Mouse (Mus musculus) neural tube, embryonic 11.5 days (tissue): ENCODE results near the gene Ifna5. TPM values are rescaled to one million over a fixed set of nuclear protein-coding genes. Genes with fewer than 3 reads are reported as not detected.

Experiments
- ATAC-seq: fragments of 200-750 bp; cut with Nextera tagmentation; 2 replicates; pipeline ENCODE4 v1.8.0; 2017; ENCODE audit warnings: moderate number of reproducible peaks, mild to moderate bottlenecking, moderate TSS enrichment, moderate library complexity; ENCODE audit not compliant: insufficient read depth, low FRiP score, low TSS enrichment
- DNase-seq: peaks from one replicate; pipeline ENCODE4 v3.0.0-alpha.2; 2015; ENCODE audit warnings: low spot score
- H3K27ac ChIP-seq: fragments of 300-500 bp; sonication (generic); 2 replicates; pipeline ENCODE4 v1.5.1; 2014; ENCODE audit warnings: low read depth, mild to moderate bottlenecking, low read length
- H3K27me3 ChIP-seq: fragments of 300-500 bp; sonication (generic); 2 replicates; pipeline ENCODE4 v1.6.1; 2014; ENCODE audit warnings: mild to moderate bottlenecking, low read length, mixed read lengths; ENCODE audit not compliant: control insufficient read depth, insufficient read depth
- H3K36me3 ChIP-seq: fragments of 300-500 bp; sonication (generic); 2 replicates; pipeline ENCODE4 v1.6.1; 2014; ENCODE audit warnings: mild to moderate bottlenecking, low read length, moderate library complexity, mixed read lengths; ENCODE audit not compliant: control insufficient read depth, insufficient read depth
- H3K4me1 ChIP-seq: fragments of 300-500 bp; sonication (generic); 2 replicates; pipeline ENCODE4 v1.6.1; 2014; ENCODE audit warnings: low read length, mixed read lengths; ENCODE audit not compliant: control insufficient read depth, insufficient read depth
- H3K4me2 ChIP-seq: fragments of 300-500 bp; sonication (generic); 2 replicates; pipeline ENCODE4 v1.6.1; 2014; ENCODE audit warnings: low read depth, mild to moderate bottlenecking, moderate library complexity
- H3K4me3 ChIP-seq: fragments of 300-500 bp; sonication (generic); 2 replicates; pipeline ENCODE4 v1.5.1; 2014; ENCODE audit warnings: low read depth, low read length
- H3K9ac ChIP-seq: fragments of 300-500 bp; sonication (generic); 2 replicates; pipeline ENCODE4 v1.6.1; 2014; ENCODE audit warnings: mild to moderate bottlenecking, low read length
- H3K9me3 ChIP-seq: fragments of 300-500 bp; sonication (generic); 2 replicates; pipeline ENCODE4 v1.6.1; 2016; ENCODE audit warnings: low read length; ENCODE audit not compliant: control insufficient read depth
- WGBS: fragments of 180-500 bp; shearing (Covaris S2); extraction: QIAGEN DNeasy Blood & Tissue Kit; methylation state at CpG from one replicate; pipeline ENCODE4 v1.1.7; 2014; 5-methylcytosine and 5-hydroxymethylcytosine counted together
- polyA plus RNA-seq: library from polyadenylated mRNA; unstranded; fragments of >200 nt; fragmentation: Nextera tagmentation; extraction: Ambion mirVana; gene quantifications from 2 replicates; pipeline ENCODE4 v1.2.1, GENCODE M21; 2014

Gene Ifna5
- polyA plus RNA-seq, 1 experiment from 2014 or later: not detected

- 0% methylated on average over 2 of the region's 2 CpGs for WGBS
- ATAC-seq: no peak
- Histone ChIP-seq H3K36me3 (no peaks in the 10 kb centered on the region), H3K27ac (no peak overlapping the region), H3K9ac (no peak overlapping the region), H3K4me1 (no peaks in the 10 kb centered on the region), H3K4me3 (no peak overlapping the region), H3K9me3 (no peaks in the 10 kb centered on the region), H3K27me3 (no peaks in the 10 kb centered on the region), H3K4me2 (no peak overlapping the region)
- DNase-seq: no peak
These were observed 37.4 kb downstream of the Ifna5 start for GRCm38 (mm10) chr4:88872691-88873090.

GRCm38 (mm10) chr4:88875435-88876095 is 40.2 kb downstream of the Ifna5 start:
- H3K9ac ChIP-seq: no peak overlapping the region
- no peaks in the 10 kb centered on the region for H3K4me1 ChIP-seq
- no peak overlapping the region for H3K27ac ChIP-seq
- H3K4me2 ChIP-seq: no peak overlapping the region
- no peaks in the 10 kb centered on the region for H3K36me3 ChIP-seq
- H3K4me3 ChIP-seq: no peak overlapping the region
- no peak for DNase-seq
- no peak for ATAC-seq
- H3K27me3 ChIP-seq: no peaks in the 10 kb centered on the region
- no peaks in the 10 kb centered on the region for H3K9me3 ChIP-seq
- 81% methylated on average over 3 of the region's 4 CpGs for WGBS

DNA sequence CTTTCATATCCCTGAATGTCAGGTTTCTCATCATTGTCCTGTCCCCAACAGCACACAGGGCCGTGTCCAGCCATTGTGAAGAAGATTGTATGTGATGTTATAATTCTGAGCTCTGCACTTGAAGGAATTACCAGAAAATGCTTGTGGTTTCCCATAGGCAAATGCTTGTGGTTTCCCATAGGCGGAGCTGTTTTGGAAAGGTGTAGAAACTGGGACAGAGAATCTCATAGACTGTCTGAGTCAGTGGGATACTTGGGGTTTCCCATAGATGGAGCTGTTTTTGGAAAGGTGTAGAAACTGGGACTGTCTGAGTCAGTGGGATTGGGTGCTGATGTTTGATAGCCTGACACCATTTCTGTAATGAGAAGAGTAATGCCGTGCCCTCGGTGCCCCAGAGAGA is 41.2 kb downstream of the Ifna5 start:
- WGBS: 89% methylated on average over 4 of the region's 4 CpGs

DNA sequence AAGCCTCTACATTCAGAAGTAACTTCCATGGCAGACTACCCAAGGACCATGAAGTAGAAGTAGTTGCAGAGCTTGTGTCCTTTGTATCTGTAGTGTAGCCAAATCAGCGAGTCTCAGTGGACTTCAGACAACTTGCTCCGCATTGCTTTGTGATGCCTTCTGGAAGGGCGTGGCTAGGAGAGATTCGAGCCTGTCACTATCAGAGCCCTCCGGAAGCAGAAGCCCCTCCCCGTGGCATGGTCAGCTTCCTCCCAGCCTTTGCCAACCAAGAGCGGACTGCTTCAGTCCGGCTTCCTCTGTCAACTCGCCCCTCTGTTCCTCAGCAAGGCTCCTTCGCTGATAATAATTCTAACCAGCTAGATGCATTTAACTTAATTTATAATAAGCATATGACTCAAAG is 42.9 kb downstream of the Ifna5 start:
- no peaks in the 10 kb centered on the region for H3K27me3 ChIP-seq
- no peaks in the 10 kb centered on the region for H3K9me3 ChIP-seq
- H3K27ac ChIP-seq: no peak overlapping the region
- DNase-seq (no peak), ATAC-seq (no peak)
- no peaks in the 10 kb centered on the region for H3K36me3 ChIP-seq
- WGBS: 47% methylated on average over 10 of the region's 10 CpGs
- H3K9ac ChIP-seq: no peak overlapping the region
- H3K4me1 ChIP-seq: no peaks in the 10 kb centered on the region
- no peak overlapping the region for H3K4me2 ChIP-seq
- H3K4me3 ChIP-seq: no peak overlapping the region

More for the DNA sequence above, 41.2 kb downstream of the Ifna5 start:
- ATAC-seq: no peak
- Histone ChIP-seq H3K9me3 (no peaks in the 10 kb centered on the region), H3K27me3 (no peaks in the 10 kb centered on the region), H3K36me3 (no peaks in the 10 kb centered on the region), H3K27ac (no peak overlapping the region), H3K4me2 (no peak overlapping the region), H3K9ac (no peak overlapping the region), H3K4me1 (no peaks in the 10 kb centered on the region), H3K4me3 (no peak overlapping the region)
- DNase-seq: no peak

GRCm38 (mm10) chr4:88878772-88879171 is 43.4 kb downstream of the Ifna5 start:
- WGBS: 80% methylated on average over 4 of the region's 4 CpGs
- H3K36me3 ChIP-seq: no peaks in the 10 kb centered on the region
- H3K9me3 ChIP-seq: no peaks in the 10 kb centered on the region
- DNase-seq (no peak), ATAC-seq (no peak)
- no peak overlapping the region for H3K4me3 ChIP-seq
- H3K4me2 ChIP-seq: no peak overlapping the region
- H3K9ac ChIP-seq: no peak overlapping the region
- no peak overlapping the region for H3K27ac ChIP-seq
- no peaks in the 10 kb centered on the region for H3K4me1 ChIP-seq
- no peaks in the 10 kb centered on the region for H3K27me3 ChIP-seq

DNA sequence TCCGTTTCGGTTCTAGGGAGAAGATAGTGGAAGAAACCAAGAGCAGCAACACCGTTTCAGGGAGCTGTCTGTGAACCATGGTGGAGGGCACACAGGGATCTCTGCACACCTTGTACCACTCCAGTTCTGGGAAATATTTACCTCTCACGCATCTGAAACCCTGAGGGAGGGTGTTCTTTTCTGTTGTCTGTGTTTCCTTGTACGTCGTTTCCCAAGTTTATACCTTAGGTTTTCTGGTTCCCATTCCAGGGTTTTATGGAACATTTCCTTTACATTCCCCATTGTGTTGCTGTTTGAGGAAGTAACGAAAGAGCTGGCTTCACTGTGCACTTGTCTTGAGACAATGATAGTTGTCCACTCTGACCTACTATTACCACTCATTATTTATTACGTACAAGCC is 44.8 kb downstream of the Ifna5 start, which contains the start of gene Ifne:
Gene Ifne, minus strand, starts transcription at position 101 of the 400 bp plus-strand sequence.
- no peak within 1 kb of the TSS for H3K4me2 ChIP-seq
- no peak within 1 kb of the TSS for H3K9ac ChIP-seq
- ATAC-seq (no peak), DNase-seq (no peak)
- H3K4me3 ChIP-seq: no peak within 1 kb of the TSS
- H3K27ac ChIP-seq: no peak within 1 kb of the TSS
- H3K4me1 ChIP-seq: no peaks in the 10 kb centered on the region
- H3K36me3 ChIP-seq: no peaks in the 10 kb centered on the region
- WGBS: 87% methylated on average over 8 of the region's 8 CpGs
- no peaks in the 10 kb centered on the region for H3K27me3 ChIP-seq
- no peaks in the 10 kb centered on the region for H3K9me3 ChIP-seq

Other genes starting within 250 kb of the Ifna5 start
- not detected in 2 replicates for gene Ifna9, start 243.1 kb upstream of the Ifna5 start, polyA plus RNA-seq
- gene Ifna12, start 232.1 kb upstream of the Ifna5 start, polyA plus RNA-seq: not detected in 2 replicates
- gene C87499, start 201.1 kb upstream of the Ifna5 start, polyA plus RNA-seq: not detected in 2 replicates
- not detected in 2 replicates for gene Ifna13, start 191.1 kb upstream of the Ifna5 start, polyA plus RNA-seq
- not detected in 2 replicates for gene Ifna16, start 158.6 kb upstream of the Ifna5 start, polyA plus RNA-seq
- not detected in 2 replicates for gene Ifna2, start 151.6 kb upstream of the Ifna5 start, polyA plus RNA-seq
- not detected in 2 replicates for gene Ifnab, start 144.2 kb upstream of the Ifna5 start, polyA plus RNA-seq
- gene Gm26566, start 113.7 kb upstream of the Ifna5 start, polyA plus RNA-seq: 1.9 and 2.1 TPM in 2 replicates
- 151 and 152 TPM in 2 replicates for gene Klhl9, start 113.1 kb upstream of the Ifna5 start, polyA plus RNA-seq
- gene Gm13271, start 80.7 kb upstream of the Ifna5 start, polyA plus RNA-seq: 0.53 TPM in 1 of 2 replicates, not detected in the other
- gene Gm13283, start 75.4 kb upstream of the Ifna5 start, polyA plus RNA-seq: not detected in 2 replicates
- gene Gm13290, start 61.7 kb upstream of the Ifna5 start, polyA plus RNA-seq: 0.31 and 0.46 TPM in 2 replicates
- gene Gm13289, start 58.6 kb upstream of the Ifna5 start, polyA plus RNA-seq: not detected in 2 replicates
- not detected in 2 replicates for gene Gm13272, start 55.7 kb upstream of the Ifna5 start, polyA plus RNA-seq
- not detected in 2 replicates for gene Ifnz, start 53.4 kb upstream of the Ifna5 start, polyA plus RNA-seq
- gene Gm13276, start 49.8 kb upstream of the Ifna5 start, polyA plus RNA-seq: not detected in 2 replicates
- not detected in 2 replicates for gene Gm13277, start 46.9 kb upstream of the Ifna5 start, polyA plus RNA-seq
- gene Gm13278, start 44.0 kb upstream of the Ifna5 start, polyA plus RNA-seq: not detected in 2 replicates
- not detected in 2 replicates for gene Gm13275, start 41.0 kb upstream of the Ifna5 start, polyA plus RNA-seq
- gene Gm13279, start 38.1 kb upstream of the Ifna5 start, polyA plus RNA-seq: not detected in 2 replicates
- 0.19 TPM in 1 of 2 replicates, not detected in the other for gene Gm13285, start 35.9 kb upstream of the Ifna5 start, polyA plus RNA-seq
- gene Gm13287, start 32.3 kb upstream of the Ifna5 start, polyA plus RNA-seq: not detected in 2 replicates
- gene Gm13288, start 30.0 kb upstream of the Ifna5 start, polyA plus RNA-seq: not detected in 2 replicates
- gene Ifna7, start 19.3 kb upstream of the Ifna5 start, polyA plus RNA-seq: not detected in 2 replicates
- gene Ifna11, start 15.6 kb upstream of the Ifna5 start, polyA plus RNA-seq: not detected in 2 replicates
- not detected in 2 replicates for gene Ifna6, start 8.1 kb upstream of the Ifna5 start, polyA plus RNA-seq
- not detected in 2 replicates for gene Ifna4, start 6.3 kb downstream of the Ifna5 start, polyA plus RNA-seq
- gene Ifna1, start 14.6 kb downstream of the Ifna5 start, polyA plus RNA-seq: not detected in 2 replicates
- not detected in 2 replicates for gene Ifne, start 44.7 kb downstream of the Ifna5 start, polyA plus RNA-seq